Mouse (Mus musculus): ENCODE measurements around the gene Lrp8. TPM values are rescaled to one million over a fixed set of nuclear protein-coding genes. Genes with fewer than 3 reads are reported as not detected.

Lrp8 gene
- total RNA-seq (2023): 5.1 TPM

GRCm38 (mm10) chr4:107802185-107802449 lies at the start of gene Lrp8:
Gene Lrp8, plus strand, starts transcription at chr4:107802261.

GRCm38 (mm10) chr4:107879254-107880050 lies 77.4 kb downstream of the Lrp8 start, which contains the start of gene Magoh:
Gene Magoh, plus strand, starts transcription at chr4:107879755.

GRCm38 (mm10) chr4:107889731-107890432 lies 87.8 kb downstream of the Lrp8 start, which contains the start of gene 0610037L13Rik:
Gene 0610037L13Rik, plus strand, starts transcription at chr4:107889813.

GRCm38 (mm10) chr4:107923145-107923802 lies 121.2 kb downstream of the Lrp8 start, which contains the start of gene Cpt2:
Gene Cpt2, minus strand, starts transcription at chr4:107923610.

Other genes with a start within 250 kb of the Lrp8 start
- gene Dmrtb1, start 118.0 kb upstream of the Lrp8 start, total RNA-seq (2023): not detected
- 84.8 TPM for gene Magoh, start 77.5 kb downstream of the Lrp8 start, total RNA-seq (2023)
- 44.9 TPM for gene 0610037L13Rik, start 87.6 kb downstream of the Lrp8 start, total RNA-seq (2023)
- 10.0 TPM for gene Cpt2, start 121.3 kb downstream of the Lrp8 start, total RNA-seq (2023)
- not detected for gene Slc1a7, start 166.1 kb downstream of the Lrp8 start, total RNA-seq (2023)